Mouse (Mus musculus): ENCODE data around the gene Zfp938.

Gene Zfp938

DNA sequence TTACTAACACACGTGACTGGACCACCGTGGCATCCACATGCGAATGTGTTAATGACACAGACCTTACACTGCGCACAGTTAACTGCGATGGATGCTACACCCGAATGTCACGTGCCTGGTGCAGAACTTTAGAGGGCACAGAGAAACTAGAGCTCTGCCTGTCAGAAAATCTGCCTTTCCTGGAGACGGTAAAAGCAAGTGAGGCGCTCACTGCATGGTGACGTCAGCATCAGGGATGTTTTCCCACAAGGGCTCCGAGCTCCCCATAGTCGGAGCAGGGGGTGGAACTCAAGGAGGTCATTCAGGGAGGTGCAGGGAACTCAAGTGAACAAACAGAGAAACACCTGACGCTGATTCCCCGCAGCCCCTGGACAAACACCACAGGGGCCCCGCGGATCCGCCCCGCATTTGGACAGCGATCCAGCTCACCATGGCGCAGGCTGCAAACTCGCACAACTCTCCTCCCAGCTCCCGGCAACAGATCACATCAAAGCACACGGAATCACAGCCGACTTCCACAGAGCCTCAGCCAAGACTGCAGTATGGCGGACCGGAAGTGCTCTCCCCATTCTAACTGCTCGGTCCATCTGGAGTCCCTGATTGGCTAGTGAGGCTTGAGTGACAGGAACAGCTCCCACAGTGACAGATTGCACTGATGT is at the start of gene Zfp938:
Zfp938 (minus strand) TSS at position 539 of the 659 bp plus-strand sequence.
- TF ChIP-seq GATA4 (IDR thresholded peaks at IDR 0.05; ENCODE audit: insufficient replicate concordance, low read length), result no peak

DNA sequence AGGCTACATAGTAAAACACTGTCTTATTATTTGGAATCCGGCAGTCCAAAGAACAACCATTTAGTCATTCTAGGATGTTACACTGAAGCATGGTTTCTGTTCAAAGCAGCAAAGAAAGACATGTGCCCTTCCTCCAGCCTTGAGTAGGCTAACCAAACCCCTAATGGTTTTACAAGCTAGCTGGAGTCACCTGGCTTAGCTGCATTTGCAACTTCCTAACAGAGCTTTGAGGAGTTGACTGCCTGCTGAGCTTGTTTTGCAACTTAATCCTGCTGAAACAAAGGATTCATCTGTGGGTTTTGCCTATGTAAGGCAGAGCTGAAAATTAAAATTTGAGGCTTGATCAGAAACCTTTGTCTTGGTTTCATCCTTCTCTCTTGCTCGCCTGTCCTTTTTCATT is 16.3 kb upstream of the Zfp938 start:
- TF ChIP-seq GATA4 (IDR thresholded peaks at IDR 0.05; ENCODE audit: insufficient replicate concordance, low read length), result no peak

DNA sequence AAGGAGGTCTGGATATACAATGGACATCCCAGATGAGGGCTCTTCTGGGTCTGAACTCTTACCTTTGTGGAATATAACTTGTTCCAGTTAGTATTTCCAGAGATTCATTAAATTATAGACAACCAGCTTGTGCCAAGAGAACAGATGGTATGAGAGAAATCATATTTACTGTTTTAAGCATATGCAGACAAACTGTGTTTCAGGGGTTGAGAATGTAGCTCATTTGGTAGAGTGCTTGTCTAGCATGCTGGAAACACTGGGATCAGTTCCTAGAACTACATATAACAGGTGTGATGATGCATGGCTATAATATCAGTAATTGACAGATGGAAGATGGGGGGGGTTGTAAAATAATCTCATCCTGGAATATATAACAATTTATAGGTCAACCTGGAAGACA is 3.9 kb upstream of the Zfp938 start:
- no peak for TF ChIP-seq GATA4 (IDR thresholded peaks at IDR 0.05; ENCODE audit: insufficient replicate concordance, low read length)

DNA sequence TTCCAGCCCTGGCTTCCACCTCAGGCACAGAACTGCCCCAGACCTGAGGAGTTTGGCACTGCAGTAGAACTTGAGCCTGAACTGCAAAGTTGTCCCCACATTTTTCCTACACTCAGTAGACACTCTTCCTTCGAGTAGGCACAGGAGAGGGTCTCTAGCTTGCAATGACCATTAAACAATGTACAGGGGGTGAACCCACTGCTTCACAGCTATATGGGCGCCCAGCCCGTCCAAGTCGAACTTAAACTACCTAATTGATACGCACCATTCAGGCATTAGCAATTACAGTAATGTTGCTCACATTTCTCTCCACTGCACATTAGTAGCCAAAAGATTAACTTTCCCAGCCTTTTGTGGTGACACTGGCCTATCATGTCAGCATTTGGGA is 315 bp upstream of the Zfp938 start:
- TF ChIP-seq GATA4 (IDR thresholded peaks at IDR 0.05; ENCODE audit: insufficient replicate concordance, low read length), result no peak

DNA sequence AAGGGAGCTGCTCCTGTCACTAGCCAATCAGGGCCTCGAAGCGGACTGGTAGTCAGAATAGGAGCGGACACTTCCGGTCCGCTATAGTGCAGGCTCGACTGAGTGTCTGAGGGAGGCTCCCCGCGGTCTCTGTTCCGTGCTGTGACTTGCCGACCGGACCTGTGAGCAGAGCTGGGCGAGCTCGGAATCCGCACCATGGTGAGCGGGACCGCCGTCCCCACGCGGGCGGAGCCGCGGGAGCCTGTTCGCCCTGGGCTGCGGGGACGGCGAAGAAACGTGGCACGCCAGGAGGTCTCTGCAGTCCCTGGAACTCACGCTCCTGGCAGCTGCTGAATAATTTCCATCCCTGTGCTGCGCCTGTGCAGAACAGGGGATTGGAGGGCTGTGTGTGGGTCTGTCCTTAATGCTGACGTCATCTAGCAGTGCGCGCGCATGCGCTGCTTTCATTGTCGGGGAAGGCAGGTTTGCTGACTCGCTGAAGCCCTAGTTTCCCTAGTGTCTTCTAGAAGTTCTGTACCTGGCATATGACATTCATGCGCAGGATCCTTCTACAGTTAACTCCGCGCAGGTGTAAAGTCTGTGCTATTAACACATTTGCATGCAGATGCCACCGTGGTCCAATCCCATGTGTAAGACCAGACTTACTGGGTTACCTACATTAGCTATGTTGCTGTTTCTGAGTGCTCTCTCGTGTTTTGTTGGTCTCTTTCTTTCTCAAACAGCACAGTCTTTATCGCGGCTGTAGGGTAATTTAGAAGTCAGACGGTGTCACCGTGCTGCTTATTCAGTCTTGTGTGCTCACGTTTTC is 62.6 kb downstream of the Zfp938 start:
- no peak for TF ChIP-seq GATA4 (IDR thresholded peaks at IDR 0.05; ENCODE audit: insufficient replicate concordance, low read length)
